Mouse (Mus musculus): Measurements from ENCODE around the gene Crtc1. TPM values are rescaled to one million over a fixed set of nuclear protein-coding genes. Genes with fewer than 3 reads are reported as not detected.

Crtc1 gene
- total RNA-seq, 2 experiments from 2014 or later = 8.9 to 12.0 TPM

- no peak for DNase-seq
These were observed 91.4 kb downstream of the Crtc1 start for GRCm38 (mm10) chr8:70347860-70348420.

DNA sequence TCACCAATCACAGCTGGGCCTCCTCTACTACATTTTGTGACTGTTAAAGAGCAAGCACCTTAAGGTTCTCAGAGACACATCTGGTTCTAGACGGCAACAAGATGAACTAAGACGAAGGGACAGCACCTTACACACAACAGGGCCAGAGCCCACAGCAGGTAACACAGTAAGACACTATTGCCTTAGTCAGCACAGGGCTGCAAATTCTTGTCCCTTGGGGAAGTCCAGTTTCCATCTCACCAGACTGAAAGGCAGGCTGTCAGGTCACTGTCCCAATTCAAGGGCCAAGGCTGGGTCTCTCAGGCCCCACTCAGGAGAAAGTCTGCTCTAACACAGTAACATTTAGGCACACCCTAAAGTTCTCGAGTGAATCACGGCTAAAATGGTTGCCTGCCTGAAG is 91.9 kb downstream of the Crtc1 start:
- no peak for DNase-seq

GRCm38 (mm10) chr8:70344279-70344678 is 95.1 kb downstream of the Crtc1 start:
- no peak for DNase-seq

- DNase-seq = no peak
These were observed 95.7 kb downstream of the Crtc1 start for GRCm38 (mm10) chr8:70343696-70344095.

DNA sequence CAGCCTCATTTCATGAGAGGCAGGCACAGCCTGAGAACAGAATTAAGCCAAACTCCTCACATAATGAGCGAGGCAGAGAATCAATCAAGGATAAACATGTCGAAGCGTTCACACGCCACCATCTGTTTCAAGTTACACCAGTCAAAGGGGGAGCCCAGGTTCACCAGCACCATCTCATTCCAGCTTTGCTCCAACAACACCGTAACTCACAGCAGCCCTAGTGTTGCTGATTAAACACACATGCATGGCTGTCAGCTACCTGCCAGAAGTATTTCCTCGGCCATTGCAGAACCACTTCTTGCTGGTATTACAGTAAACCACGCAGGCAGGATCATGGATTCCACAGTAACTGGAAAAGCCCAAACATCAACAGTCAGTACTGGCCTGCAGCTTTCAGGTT is 96.3 kb downstream of the Crtc1 start:
- DNase-seq = no peak

DNA sequence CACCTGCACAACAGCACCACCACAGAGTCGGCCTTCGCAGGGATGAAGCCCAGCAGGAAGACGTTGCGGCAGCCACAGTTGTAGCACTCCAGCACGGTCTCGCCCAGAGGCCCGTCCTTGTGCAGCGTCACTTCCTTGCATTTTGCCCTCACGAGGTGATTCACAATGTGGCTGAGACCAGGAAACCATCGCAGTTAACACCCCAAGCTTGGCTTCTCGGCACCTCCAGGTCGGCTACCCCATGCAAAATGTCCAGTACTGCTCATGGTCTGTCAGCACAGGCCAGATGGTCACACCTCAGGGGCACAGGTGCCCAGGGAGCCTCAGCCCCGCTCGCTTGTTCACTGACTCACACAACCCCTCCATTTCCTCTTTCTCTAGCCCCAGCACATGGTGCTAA is 97.4 kb downstream of the Crtc1 start:
- no peak for DNase-seq

- no peak for DNase-seq
These were observed 98.7 kb downstream of the Crtc1 start for GRCm38 (mm10) chr8:70340659-70341058.

- no peak for DNase-seq
These were observed 100.4 kb downstream of the Crtc1 start for GRCm38 (mm10) chr8:70338931-70339330.

DNA sequence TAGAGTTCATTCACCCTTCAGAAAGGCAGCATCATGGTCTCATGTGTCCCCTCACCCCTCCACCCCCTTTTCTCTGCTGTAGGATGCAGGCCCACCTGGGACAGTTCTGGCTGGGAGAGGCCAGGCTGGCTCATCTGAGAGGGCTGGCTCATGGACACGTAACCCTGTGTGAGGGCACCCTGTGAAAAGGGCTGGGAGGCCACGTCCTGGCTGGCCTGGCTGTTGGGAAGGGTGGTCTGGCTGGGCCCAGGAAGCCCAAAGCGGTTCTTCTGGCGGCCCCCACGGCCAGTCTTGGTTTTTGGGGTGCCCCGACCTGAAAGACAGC is 106.5 kb downstream of the Crtc1 start:
- no peak for DNase-seq

Other genes with a start within 250 kb of the Crtc1 start
- 10 to 100 TPM; 20.6 to 28.3 TPM for gene Slc25a42, start 227.3 kb downstream of the Crtc1 start, total RNA-seq (2021)
- 10 to 100 TPM; 43.8 to 49.7 TPM for gene Sugp2, start 205.4 kb downstream of the Crtc1 start, total RNA-seq (2021)
- gene Armc6, start 205.1 kb downstream of the Crtc1 start, total RNA-seq (2021) = 10 to 100 TPM; 11.9 to 12.9 TPM
- gene Homer3, start 156.8 kb downstream of the Crtc1 start, total RNA-seq (2021) = 10 to 100 TPM; 12.3 to 19.8 TPM
- 10 to 100 TPM; 28.6 to 29.5 TPM for gene Ddx49, start 137.1 kb downstream of the Crtc1 start, total RNA-seq (2021)
- 100 to 1,000 TPM; 140 to 158 TPM for gene Cope, start 137.1 kb downstream of the Crtc1 start, total RNA-seq (2021)
- 10 to 100 TPM; 20.0 to 23.6 TPM for gene Cers1, start 123.8 kb downstream of the Crtc1 start, total RNA-seq (2021)
- gene Gdf1, start 109.8 kb downstream of the Crtc1 start, total RNA-seq (2021) = 1 to 10 TPM; 3.9 to 5.3 TPM
- 10 to 100 TPM; 34.2 to 37.3 TPM for gene Upf1, start 86.3 kb downstream of the Crtc1 start, total RNA-seq (2021)
- gene Comp, start 66.0 kb downstream of the Crtc1 start, total RNA-seq (2021) = 10 to 100 TPM; 18.4 to 20.2 TPM
- 1 to 10 TPM; 6.3 to 7.4 TPM for gene Klhl26, start 37.4 kb upstream of the Crtc1 start, total RNA-seq (2021)
- gene Tmem59l, start 47.8 kb upstream of the Crtc1 start, total RNA-seq (2021) = under 1 TPM; 0.18 to 0.26 TPM
- 1 to 10 TPM; 2.8 to 3.4 TPM for gene Crlf1, start 53.6 kb upstream of the Crtc1 start, total RNA-seq (2021)
- 100 to 1,000 TPM; 120 to 129 TPM for gene Rex1bd, start 67.2 kb upstream of the Crtc1 start, total RNA-seq (2021)
- 1,000 to 10,000 TPM; 1,232 to 1,261 TPM for gene Uba52, start 71.2 kb upstream of the Crtc1 start, total RNA-seq (2021)
- gene Fkbp8, start 88.1 kb upstream of the Crtc1 start, total RNA-seq (2021) = 100 to 1,000 TPM; 135 to 145 TPM
- 10 to 100 TPM; 57.8 to 61.0 TPM for gene Kxd1, start 88.4 kb upstream of the Crtc1 start, total RNA-seq (2021)
- 10 to 100 TPM; 12.7 to 19.8 TPM for gene Ell, start 99.9 kb upstream of the Crtc1 start, total RNA-seq (2021)
- gene Isyna1, start 154.8 kb upstream of the Crtc1 start, total RNA-seq (2021) = 10 to 100 TPM; 30.0 to 31.6 TPM
- 10 to 100 TPM; 31.1 to 40.1 TPM for gene Ssbp4, start 169.3 kb upstream of the Crtc1 start, total RNA-seq (2021)
- gene Lrrc25, start 176.6 kb upstream of the Crtc1 start, total RNA-seq (2021) = 1 to 10 TPM; 1.2 to 3.0 TPM
- not detected for gene Gdf15, start 192.9 kb upstream of the Crtc1 start, total RNA-seq (2021)
- gene Pgpep1, start 220.8 kb upstream of the Crtc1 start, total RNA-seq (2021) = 10 to 100 TPM; 22.5 to 23.4 TPM
- 10 to 100 TPM; 82.3 to 83.0 TPM for gene Lsm4, start 233.7 kb upstream of the Crtc1 start, total RNA-seq (2021)

All from gastrocnemius, postnatal 10 days (tissue).